Mouse (Mus musculus) liver, embryonic 14.5 days (tissue): ENCODE measurements around the gene Olfr469. TPM values are rescaled to one million over a fixed set of nuclear protein-coding genes. Genes with fewer than 3 reads are reported as not detected.
"Not testable (repeated sequence)": the region's sequence is repeated elsewhere in the genome, so short reads cannot be mapped to it uniquely, and the experiment has no call there.

Experiments
- ATAC-seq: fragments of 200-750 bp; cut with Nextera tagmentation; 2 replicates; pipeline ENCODE4 v1.8.0; 2017; ENCODE audit warnings: moderate number of reproducible peaks, mild to moderate bottlenecking, moderate library complexity; ENCODE audit not compliant: insufficient read depth
- DNase-seq, 3 experiments: peaks; one replicate each; pipeline ENCODE4 v3.0.0-alpha.2; 2012 to 2013; ENCODE audit warnings: low read depth in 3 of 3, low spot score in 3 of 3
- H3K27ac ChIP-seq: fragments of 300-500 bp; sonication (generic); 2 replicates; pipeline ENCODE4 v1.5.1; 2014; ENCODE audit warnings: moderate library complexity, mild to moderate bottlenecking, control low read depth, inconsistent platforms
- H3K27me3 ChIP-seq: fragments of 300-500 bp; sonication (generic); 2 replicates; pipeline ENCODE4 v1.6.1; 2014; ENCODE audit warnings: mild to moderate bottlenecking, low read length, moderate library complexity; ENCODE audit not compliant: control insufficient read depth, insufficient read depth
- H3K36me3 ChIP-seq: fragments of 300-500 bp; sonication (generic); replicated peaks from 2 replicates; pipeline ENCODE4 v1.6.1; 2014; ENCODE audit warnings: low read depth; ENCODE audit not compliant: control insufficient read depth, insufficient read depth
- H3K4me1 ChIP-seq, 2 experiments: fragments of 200-500 bp in 1 of 2; fragments of 300-500 bp in 1 of 2; sonication (generic) in 1 of 2; replicated peaks; 2 replicates each; pipeline ENCODE4 v1.6.1; 2012 to 2014; ENCODE audit warnings: antibody characterized with exemption in 1 of 2, inconsistent platforms in 1 of 2, low read length in 1 of 2; ENCODE audit not compliant: control insufficient read depth in 2 of 2, insufficient read depth in 2 of 2
- H3K4me2 ChIP-seq: fragments of 300-500 bp; sonication (generic); 2 replicates; pipeline ENCODE4 v1.6.1; 2014; ENCODE audit warnings: low read depth, mild to moderate bottlenecking, control low read depth, moderate library complexity
- H3K4me3 ChIP-seq, 2 experiments: fragments of 200-500 bp in 1 of 2; fragments of 300-500 bp in 1 of 2; sonication (generic) in 1 of 2; 2 replicates each; pipeline ENCODE4 v1.5.1; 2012 to 2014; ENCODE audit warnings: low read depth in 2 of 2, low read length in 2 of 2, mild to moderate bottlenecking in 2 of 2, control low read depth in 1 of 2, inconsistent platforms in 1 of 2, moderate library complexity in 1 of 2; ENCODE audit not compliant: insufficient read depth in 1 of 2
- H3K9ac ChIP-seq: fragments of 300-500 bp; sonication (generic); replicated peaks from 2 replicates; pipeline ENCODE4 v1.6.1; 2014; ENCODE audit warnings: mild to moderate bottlenecking, control low read depth, moderate library complexity
- H3K9me3 ChIP-seq: fragments of 300-500 bp; sonication (generic); 2 replicates; pipeline ENCODE4 v1.6.1; 2016; ENCODE audit warnings: low read length, mixed read lengths; ENCODE audit not compliant: control insufficient read depth
- CTCF ChIP-seq: IDR thresholded peaks from 2 replicates; pipeline ENCODE4 v1.5.1; 2016; ENCODE audit warnings: antibody characterized with exemption, low read depth, control low read depth
- EP300 ChIP-seq: IDR thresholded peaks from 2 replicates; pipeline ENCODE4 v1.6.1; 2016; ENCODE audit warnings: antibody characterized with exemption, low read depth
- WGBS: fragments of 180-500 bp; shearing (Covaris S2); extraction: QIAGEN DNeasy Blood & Tissue Kit; methylation state at CpG from one replicate; pipeline ENCODE4 v1.1.7; 2014; ENCODE audit not compliant: insufficient replicate concordance; 5-methylcytosine and 5-hydroxymethylcytosine counted together
- polyA plus RNA-seq, 2 experiments: library from polyadenylated mRNA; depleted of rRNA in 1 of 2; stranded (reverse) in 1 of 2; unstranded in 1 of 2; fragments of >200 nt; fragmentation: Nextera tagmentation in 1 of 2; extraction: Ambion mirVana in 1 of 2; gene quantifications; 2 replicates each; pipeline versions ENCODE4 v1.2.1 to v1.2.3; 2012 to 2014

The Olfr469 gene
- polyA plus RNA-seq (2012; rRNA removed) (not detected in 2 replicates), polyA plus RNA-seq (2014; fragmentation: Nextera tagmentation; extraction: Ambion mirVana) (not detected in 2 replicates)

- H3K4me2 ChIP-seq, ATAC-seq, H3K9ac ChIP-seq, H3K4me1 ChIP-seq, H3K9me3 ChIP-seq, H3K27ac ChIP-seq, H3K36me3 ChIP-seq, H3K27me3 ChIP-seq, DNase-seq, H3K4me3 ChIP-seq: not testable (repeated sequence)
Measured at GRCm38 (mm10) chr7:107825441-107825840, at the start of gene Olfr469. TSS of gene Olfr469 (minus strand) at chr7:107825541.

DNA sequence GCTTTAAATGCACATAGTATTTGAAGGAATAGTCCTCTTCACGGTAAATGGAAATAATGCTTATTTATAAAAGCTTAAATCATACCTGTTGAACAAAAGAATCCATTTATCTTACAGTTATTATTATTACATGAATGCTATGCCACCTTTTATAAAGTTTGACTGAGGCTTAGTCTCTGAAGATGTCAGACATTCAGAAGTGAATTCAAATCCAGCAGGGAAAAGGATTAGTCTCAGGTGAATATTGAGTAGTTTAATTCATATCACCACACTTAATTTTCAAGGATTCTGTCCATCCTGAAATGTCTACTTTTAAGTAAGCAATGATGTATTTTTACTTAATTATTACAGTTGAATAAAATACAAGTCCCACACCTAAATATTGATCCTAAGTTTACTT, 22.0 kb upstream of the Olfr469 start, which contains the start of gene Olfr470:
TSS of gene Olfr470 (minus strand) at position 101 of the 400 bp plus-strand sequence.
- not testable (repeated sequence) for H3K36me3 ChIP-seq, H3K9ac ChIP-seq, DNase-seq, H3K4me2 ChIP-seq, H3K27me3 ChIP-seq, H3K27ac ChIP-seq, H3K4me3 ChIP-seq, ATAC-seq, H3K4me1 ChIP-seq, H3K9me3 ChIP-seq
- 38% methylated on average over 1 of the region's 1 CpGs for WGBS

GRCm38 (mm10) chr7:107841719-107842118, 16.4 kb upstream of the Olfr469 start:
- no peaks in the 10 kb centered on the region for H3K4me1 ChIP-seq
- DNase-seq, result no peak
- no peaks in the 10 kb centered on the region for H3K27me3 ChIP-seq
- ATAC-seq, result no peak
- TF ChIP-seq EP300 (no peak), CTCF (peak; percentile 30; the same call in 1 of the 2 replicates)
- no peaks in the 10 kb centered on the region for H3K36me3 ChIP-seq
- 44% methylated on average over 1 of the region's 1 CpGs for WGBS
- H3K4me2 ChIP-seq, result no peak overlapping the region
- no peak overlapping the region for H3K4me3 ChIP-seq
- no peak overlapping the region for H3K9ac ChIP-seq
- H3K9me3 ChIP-seq, result no peaks in the 10 kb centered on the region
- no peak overlapping the region for H3K27ac ChIP-seq

DNA sequence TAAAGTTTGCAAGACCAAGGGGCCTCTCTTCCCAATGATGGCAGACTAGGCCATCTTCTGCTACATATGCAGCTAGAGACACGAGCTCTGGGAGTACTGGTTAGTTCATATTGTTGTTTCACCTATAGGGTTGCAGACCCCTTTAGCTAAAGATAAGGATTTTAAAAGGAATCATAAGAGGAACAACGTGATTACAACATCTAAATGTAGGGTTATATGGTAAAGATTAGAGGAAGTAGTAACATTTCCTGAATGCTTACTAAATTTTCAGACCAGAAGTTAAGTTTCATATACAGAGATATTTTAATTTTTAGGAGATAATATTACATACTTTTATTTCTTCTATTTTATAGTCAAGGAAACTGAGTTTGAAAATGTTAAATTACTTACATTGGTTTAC, 1.5 kb downstream of the Olfr469 start:
- 27% methylated on average over 2 of the region's 2 CpGs for WGBS
- H3K4me2 ChIP-seq, H3K36me3 ChIP-seq, H3K27ac ChIP-seq, H3K27me3 ChIP-seq, DNase-seq, ATAC-seq, H3K9ac ChIP-seq, H3K9me3 ChIP-seq, H3K4me1 ChIP-seq, H3K4me3 ChIP-seq: not testable (repeated sequence)

DNA sequence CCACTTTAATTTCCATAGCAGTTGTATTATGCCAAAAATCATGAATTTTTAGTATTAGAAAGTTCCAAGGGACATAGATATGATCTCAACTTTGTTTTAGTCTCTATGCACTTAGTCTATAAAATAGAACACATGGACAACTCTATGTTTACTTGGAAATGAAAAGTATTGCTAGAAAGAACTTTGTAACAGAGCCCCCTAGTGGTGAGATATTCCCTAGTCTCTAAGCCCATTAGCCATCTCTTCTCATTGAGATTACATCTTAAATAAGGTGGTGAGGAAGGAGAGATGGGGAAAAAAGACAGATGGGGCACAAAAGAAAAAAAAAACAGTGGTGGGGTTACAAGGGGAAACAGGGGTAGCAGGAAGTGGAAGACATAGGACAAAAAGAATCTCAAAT, 5.9 kb downstream of the Olfr469 start:
- Histone ChIP-seq H3K9ac (no peak overlapping the region), H3K27me3 (no peaks in the 10 kb centered on the region), H3K27ac (no peak overlapping the region), H3K9me3 (no peaks in the 10 kb centered on the region), H3K4me2 (no peak overlapping the region), H3K36me3 (no peaks in the 10 kb centered on the region), H3K4me3 (no peak overlapping the region), H3K4me1 (no peaks in the 10 kb centered on the region)
- TF ChIP-seq CTCF (peak; percentile 24; the same call in 1 of the 2 replicates), EP300 (no peak)
- DNase-seq (no peak), ATAC-seq (no peak)

GRCm38 (mm10) chr7:107811963-107812362, 13.4 kb downstream of the Olfr469 start, which contains the start of gene Olfr467:
TSS of gene Olfr467 (plus strand) at chr7:107812263.
- Histone ChIP-seq H3K27me3 (no peaks in the 10 kb centered on the region), H3K9ac (no peak within 1 kb of the TSS), H3K4me1 (no peaks in the 10 kb centered on the region), H3K4me3 (no peak within 1 kb of the TSS), H3K36me3 (no peaks in the 10 kb centered on the region), H3K4me2 (no peak within 1 kb of the TSS), H3K27ac (no peak within 1 kb of the TSS), H3K9me3 (no peaks in the 10 kb centered on the region)
- no peak for DNase-seq
- TF ChIP-seq CTCF, result no peak
- no peak for TF ChIP-seq EP300
- no peak for ATAC-seq
